Mouse (Mus musculus): ENCODE measurements at regions not wholly inside any gene's neighbourhood (a gene's known extent, or its start where the extent isn't known, plus 50 kb on each side); places are given as distances from the start of the nearest gene placed in this dataset.

GRCm38 (mm10) chr5:103374162-103374561 is 50.8 kb upstream of the Ptpn13 start:
- DNase-seq (ENCODE audit: low read depth, low spot score) = no peak

- DNase-seq (ENCODE audit: low read depth, low spot score) = no peak
These were observed 51.9 kb upstream of the Ptpn13 start for GRCm38 (mm10) chr5:103373089-103373488.

- no peak for DNase-seq (ENCODE audit: low read depth, low spot score)
These were observed 54.5 kb upstream of the Ptpn13 start for GRCm38 (mm10) chr5:103370456-103370855.

- no peak for DNase-seq (ENCODE audit: low read depth, low spot score)
These were observed 56.0 kb upstream of the Ptpn13 start for GRCm38 (mm10) chr5:103368993-103369392.

- DNase-seq (ENCODE audit: low read depth, low spot score) = peak; percentile 49
These were observed 57.8 kb upstream of the Ptpn13 start for GRCm38 (mm10) chr5:103367201-103367671.

- DNase-seq (ENCODE audit: low read depth, low spot score) = no peak
These were observed 59.1 kb upstream of the Ptpn13 start for GRCm38 (mm10) chr5:103365700-103366448.

- DNase-seq (ENCODE audit: low read depth, low spot score) = no peak
These were observed 59.9 kb upstream of the Ptpn13 start for GRCm38 (mm10) chr5:103364791-103365699.

GRCm38 (mm10) chr5:103360775-103361247 is 64.2 kb upstream of the Ptpn13 start:
- peak; percentile 57 for DNase-seq (ENCODE audit: low read depth, low spot score)

- peak; percentile 65 for DNase-seq (ENCODE audit: low read depth, low spot score)
These were observed 64.6 kb upstream of the Ptpn13 start for GRCm38 (mm10) chr5:103360360-103360759.

GRCm38 (mm10) chr5:103357558-103357957 is 67.4 kb upstream of the Ptpn13 start:
- no peak for DNase-seq (ENCODE audit: low read depth, low spot score)

- DNase-seq (ENCODE audit: low read depth, low spot score) = peak; percentile 27
These were observed 68.5 kb upstream of the Ptpn13 start for GRCm38 (mm10) chr5:103356500-103356899.

GRCm38 (mm10) chr5:103355372-103356300 is 69.4 kb upstream of the Ptpn13 start:
- peak; percentile 81 for DNase-seq (ENCODE audit: low read depth, low spot score)

GRCm38 (mm10) chr5:103343869-103344268 is 81.1 kb upstream of the Ptpn13 start:
- peak; percentile 50 for DNase-seq (ENCODE audit: low read depth, low spot score)

- no peak for DNase-seq (ENCODE audit: low read depth, low spot score)
These were observed 83.5 kb upstream of the Ptpn13 start for GRCm38 (mm10) chr5:103341456-103341855.

GRCm38 (mm10) chr5:103340626-103341025 is 84.4 kb upstream of the Ptpn13 start:
- no peak for DNase-seq (ENCODE audit: low read depth, low spot score)

- no peak for DNase-seq (ENCODE audit: low read depth, low spot score)
These were observed 88.1 kb upstream of the Ptpn13 start for GRCm38 (mm10) chr5:103336689-103337490.

GRCm38 (mm10) chr5:103335916-103336688 is 88.9 kb upstream of the Ptpn13 start:
- DNase-seq (ENCODE audit: low read depth, low spot score) = no peak

- no peak for DNase-seq (ENCODE audit: low read depth, low spot score)
These were observed 98.6 kb upstream of the Ptpn13 start for GRCm38 (mm10) chr5:103326412-103326811.

GRCm38 (mm10) chr5:103320341-103320740 is 104.7 kb upstream of the Ptpn13 start:
- no peak for DNase-seq (ENCODE audit: low read depth, low spot score)

Measured in CD4-positive, CD25-positive, alpha-beta regulatory T cell, adult 2 months (primary cell).